Mouse (Mus musculus) neural tube, embryonic 11.5 days (tissue): ENCODE results near the gene Prickle1. TPM values are rescaled to one million over a fixed set of nuclear protein-coding genes. Genes with fewer than 3 reads are reported as not detected.

Experiments used
- ATAC-seq: fragments of 200-750 bp; cut with Nextera tagmentation; 2 replicates; pipeline ENCODE4 v1.8.0; 2017; ENCODE audit warnings: moderate number of reproducible peaks, mild to moderate bottlenecking, moderate TSS enrichment, moderate library complexity; ENCODE audit not compliant: insufficient read depth, low FRiP score, low TSS enrichment
- DNase-seq: peaks from one replicate; pipeline ENCODE4 v3.0.0-alpha.2; 2015; ENCODE audit warnings: low spot score
- H3K27ac ChIP-seq: fragments of 300-500 bp; sonication (generic); 2 replicates; pipeline ENCODE4 v1.5.1; 2014; ENCODE audit warnings: low read depth, mild to moderate bottlenecking, low read length
- H3K27me3 ChIP-seq: fragments of 300-500 bp; sonication (generic); 2 replicates; pipeline ENCODE4 v1.6.1; 2014; ENCODE audit warnings: mild to moderate bottlenecking, low read length, mixed read lengths; ENCODE audit not compliant: control insufficient read depth, insufficient read depth
- H3K36me3 ChIP-seq: fragments of 300-500 bp; sonication (generic); 2 replicates; pipeline ENCODE4 v1.6.1; 2014; ENCODE audit warnings: mild to moderate bottlenecking, low read length, moderate library complexity, mixed read lengths; ENCODE audit not compliant: control insufficient read depth, insufficient read depth
- H3K4me1 ChIP-seq: fragments of 300-500 bp; sonication (generic); 2 replicates; pipeline ENCODE4 v1.6.1; 2014; ENCODE audit warnings: low read length, mixed read lengths; ENCODE audit not compliant: control insufficient read depth, insufficient read depth
- H3K4me2 ChIP-seq: fragments of 300-500 bp; sonication (generic); 2 replicates; pipeline ENCODE4 v1.6.1; 2014; ENCODE audit warnings: low read depth, mild to moderate bottlenecking, moderate library complexity
- H3K4me3 ChIP-seq: fragments of 300-500 bp; sonication (generic); 2 replicates; pipeline ENCODE4 v1.5.1; 2014; ENCODE audit warnings: low read depth, low read length
- H3K9ac ChIP-seq: fragments of 300-500 bp; sonication (generic); 2 replicates; pipeline ENCODE4 v1.6.1; 2014; ENCODE audit warnings: mild to moderate bottlenecking, low read length
- H3K9me3 ChIP-seq: fragments of 300-500 bp; sonication (generic); 2 replicates; pipeline ENCODE4 v1.6.1; 2016; ENCODE audit warnings: low read length; ENCODE audit not compliant: control insufficient read depth
- WGBS: fragments of 180-500 bp; shearing (Covaris S2); extraction: QIAGEN DNeasy Blood & Tissue Kit; methylation state at CpG from one replicate; pipeline ENCODE4 v1.1.7; 2014; 5-methylcytosine and 5-hydroxymethylcytosine counted together
- polyA plus RNA-seq: library from polyadenylated mRNA; unstranded; fragments of >200 nt; fragmentation: Nextera tagmentation; extraction: Ambion mirVana; gene quantifications from 2 replicates; pipeline ENCODE4 v1.2.1, GENCODE M21; 2014

Gene Prickle1
- polyA plus RNA-seq, 1 experiment from 2014 or later, result 19.9 TPM

GRCm38 (mm10) chr15:93471651-93472050 is 124.0 kb downstream of the Prickle1 start:
- no peaks in the 10 kb centered on the region for H3K9me3 ChIP-seq
- no peaks in the 10 kb centered on the region for H3K27me3 ChIP-seq
- WGBS, result 42% methylated on average over 12 of the region's 12 CpGs
- H3K4me3 ChIP-seq, result no peak overlapping the region
- no peaks in the 10 kb centered on the region for H3K4me1 ChIP-seq
- no peak overlapping the region for H3K27ac ChIP-seq
- H3K4me2 ChIP-seq, result no peak overlapping the region
- H3K9ac ChIP-seq, result no peak overlapping the region
- ATAC-seq (no peak), DNase-seq (no peak)
- no peaks in the 10 kb centered on the region for H3K36me3 ChIP-seq

GRCm38 (mm10) chr15:93461066-93461465 is 134.6 kb downstream of the Prickle1 start:
- Histone ChIP-seq H3K36me3 (peaks cover 5% of the 10 kb centered on the region; the same call in 1 of the 2 replicates), H3K27ac (no peak overlapping the region), H3K4me1 (no peaks in the 10 kb centered on the region), H3K9me3 (no peaks in the 10 kb centered on the region), H3K4me3 (no peak overlapping the region), H3K4me2 (no peak overlapping the region), H3K27me3 (no peaks in the 10 kb centered on the region), H3K9ac (no peak overlapping the region)
- DNase-seq (no peak), ATAC-seq (no peak)
- 93% methylated on average over 23 of the region's 23 CpGs for WGBS

- Histone ChIP-seq H3K36me3 (no peaks in the 10 kb centered on the region), H3K27ac (no peak overlapping the region), H3K27me3 (no peaks in the 10 kb centered on the region), H3K9me3 (no peaks in the 10 kb centered on the region), H3K4me2 (no peak overlapping the region), H3K4me1 (no peaks in the 10 kb centered on the region), H3K9ac (no peak overlapping the region), H3K4me3 (no peak overlapping the region)
- no peak for ATAC-seq
- DNase-seq, result no peak
- WGBS, result 72% methylated on average over 5 of the region's 5 CpGs
These were observed 136.3 kb downstream of the Prickle1 start for GRCm38 (mm10) chr15:93459422-93459821.

- Histone ChIP-seq H3K9ac (no peak overlapping the region), H3K4me2 (no peak overlapping the region), H3K4me3 (no peak overlapping the region), H3K27me3 (no peaks in the 10 kb centered on the region), H3K9me3 (no peaks in the 10 kb centered on the region), H3K4me1 (no peaks in the 10 kb centered on the region), H3K36me3 (no peaks in the 10 kb centered on the region), H3K27ac (no peak overlapping the region)
- DNase-seq, result no peak
- ATAC-seq, result no peak
These were observed 139.7 kb downstream of the Prickle1 start for GRCm38 (mm10) chr15:93456005-93456404.

- no peak for DNase-seq
- no peaks in the 10 kb centered on the region for H3K27me3 ChIP-seq
- H3K9me3 ChIP-seq, result no peaks in the 10 kb centered on the region
- H3K4me1 ChIP-seq, result no peaks in the 10 kb centered on the region
- 79% methylated on average over 1 of the region's 1 CpGs for WGBS
- H3K4me2 ChIP-seq, result no peak overlapping the region
- no peak overlapping the region for H3K9ac ChIP-seq
- H3K27ac ChIP-seq, result no peak overlapping the region
- H3K36me3 ChIP-seq, result no peaks in the 10 kb centered on the region
- ATAC-seq, result no peak
- H3K4me3 ChIP-seq, result no peak overlapping the region
These were observed 142.4 kb downstream of the Prickle1 start for GRCm38 (mm10) chr15:93453296-93453695.

Other genes starting within 250 kb of the Prickle1 start
- gene Zcrb1, start 197.6 kb downstream of the Prickle1 start, polyA plus RNA-seq, result 147 and 152 TPM in 2 replicates
- gene Pphln1, start 197.5 kb downstream of the Prickle1 start, polyA plus RNA-seq, result 53.3 and 56.7 TPM in 2 replicates